12 mouse cellular contexts compared by ENCODE assay signal in the genomic region with DNA sequence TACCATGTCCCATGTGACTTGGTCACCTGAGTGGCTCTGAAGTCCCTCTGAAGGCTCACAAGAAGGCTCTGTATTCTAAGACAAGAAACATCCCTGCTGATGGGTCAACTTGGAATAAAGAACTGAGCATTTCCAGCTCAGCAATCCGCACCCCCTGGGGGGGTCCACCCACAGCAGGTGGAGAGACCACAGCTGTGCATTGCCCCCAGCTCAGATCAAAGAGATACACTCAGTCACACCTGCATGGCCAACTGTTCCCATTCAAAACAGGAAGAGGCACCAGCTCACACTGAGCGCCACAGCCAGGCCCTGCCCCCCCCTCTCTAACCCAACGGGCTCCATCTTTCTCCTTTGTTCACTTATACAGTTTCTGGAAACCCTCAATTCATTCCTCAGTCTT. TPM values are rescaled to one million over a fixed set of nuclear protein-coding genes. Genes with fewer than 3 reads are reported as not detected.
DNase-seq lines count a peak whose midpoint lies in the region; ATAC-seq and TF ChIP-seq lines count a peak whose summit lies in the region.
"Had no signal": no experiment of that assay in that cellular context is flagged by ENCODE, and none has a peak within 500 bp of the region (broad histone marks: within the 10 kb centered on the region; RNA-seq: fewer than 3 reads in every experiment).

No protein-coding gene starts in this region.

- peak; percentile 59; the same call in 1 of the 2 replicates for TF ChIP-seq CTCF in thymus, adult 2 months (IDR thresholded peaks at IDR 0.05; ENCODE audit: borderline replicate concordance, control insufficient read depth, extremely low read depth, insufficient read depth, low read length, poor library complexity)

- H3K27ac ChIP-seq in embryonic facial prominence, embryonic 15.5 days (replicated peaks) = no peak overlapping the region
- H3K27ac ChIP-seq in embryonic facial prominence, embryonic 10.5 days (replicated peaks) = no peak overlapping the region
- no peak overlapping the region for H3K27ac ChIP-seq in liver, embryonic 15.5 days (replicated peaks)
- peak overlapping the region; percentile 99 for H3K27ac ChIP-seq in thymus, adult 2 months (ENCODE audit: control insufficient read depth, insufficient read depth, low read length)
- H3K27ac ChIP-seq: liver, embryonic 14.5 days had no signal

- peak; percentile 56; the same call in 1 of the 2 replicates for ATAC-seq in embryonic facial prominence, embryonic 15.5 days (ENCODE audit: insufficient number of reproducible peaks, low FRiP score, low TSS enrichment, low read depth)
- peak; percentile 23; the same call in 1 of the 2 replicates for ATAC-seq in liver, embryonic 15.5 days (ENCODE audit: insufficient read depth)

- H3K4me1 ChIP-seq in embryonic facial prominence, embryonic 15.5 days = peaks cover 6% of the 10 kb centered on the region
- H3K4me1 ChIP-seq in embryonic facial prominence, embryonic 10.5 days = peaks cover 4% of the 10 kb centered on the region
- H3K4me1 ChIP-seq in liver, embryonic 15.5 days (replicated peaks) = peaks cover 7% of the 10 kb centered on the region
- peaks cover 42% of the 10 kb centered on the region for H3K4me1 ChIP-seq in thymus, adult 2 months (replicated peaks; ENCODE audit: control insufficient read depth, insufficient read depth, low read length)

- no peak overlapping the region for H3K4me2 ChIP-seq in embryonic facial prominence, embryonic 15.5 days (replicated peaks)
- H3K4me2 ChIP-seq in liver, embryonic 15.5 days = no peak overlapping the region

- H3K27me3 ChIP-seq in embryonic facial prominence, embryonic 15.5 days = no peaks in the 10 kb centered on the region
- no peaks in the 10 kb centered on the region for H3K27me3 ChIP-seq in embryonic facial prominence, embryonic 10.5 days (replicated peaks; ENCODE audit: low read depth, poor library complexity, severe bottlenecking)
- no peaks in the 10 kb centered on the region for H3K27me3 ChIP-seq in liver, embryonic 15.5 days
- no peaks in the 10 kb centered on the region for H3K27me3 ChIP-seq in thymus, adult 2 months (ENCODE audit: control insufficient read depth, insufficient read depth, low read length)

- WGBS in embryonic facial prominence, embryonic 15.5 days = 75% methylated on average over 3 of the region's 3 CpGs
- WGBS in embryonic facial prominence, embryonic 10.5 days = 81% methylated on average over 3 of the region's 3 CpGs
- WGBS in liver, embryonic 15.5 days (ENCODE audit: insufficient replicate concordance) = 70% methylated on average over 3 of the region's 3 CpGs
- WGBS in thymus, adult 2 months = 10% methylated on average over 3 of the region's 3 CpGs

- TF ChIP-seq POLR2A in thymus, adult 2 months (IDR thresholded peaks at IDR 0.05; ENCODE audit: control insufficient read depth, extremely low read depth, insufficient read depth, low read length, poor library complexity) = no peak

- peaks cover 22% of the 10 kb centered on the region for H3K36me3 ChIP-seq in embryonic facial prominence, embryonic 15.5 days
- H3K36me3 ChIP-seq in embryonic facial prominence, embryonic 10.5 days (replicated peaks) = peaks cover 37% of the 10 kb centered on the region
- H3K36me3 ChIP-seq in liver, embryonic 15.5 days (replicated peaks) = peaks cover 21% of the 10 kb centered on the region
- H3K36me3 ChIP-seq in thymus, adult 2 months (ENCODE audit: control insufficient read depth, insufficient read depth, low read length) = peaks cover 25% of the 10 kb centered on the region

- no peaks in the 10 kb centered on the region for H3K9me3 ChIP-seq in embryonic facial prominence, embryonic 15.5 days (replicated peaks)
- H3K9me3 ChIP-seq in embryonic facial prominence, embryonic 10.5 days = no peaks in the 10 kb centered on the region
- H3K9me3 ChIP-seq in liver, embryonic 15.5 days (replicated peaks) = no peaks in the 10 kb centered on the region

- no peak overlapping the region for H3K4me3 ChIP-seq in embryonic facial prominence, embryonic 15.5 days (replicated peaks)
- H3K4me3 ChIP-seq in embryonic facial prominence, embryonic 10.5 days = no peak overlapping the region
- no peak overlapping the region for H3K4me3 ChIP-seq in liver, embryonic 15.5 days (replicated peaks)
- H3K4me3 ChIP-seq in thymus, adult 2 months (ENCODE audit: control insufficient read depth, insufficient read depth, low read length) = no peak overlapping the region

- no peak for DNase-seq in embryonic facial prominence, embryonic 10.5 days (ENCODE audit: low spot score)
- no peak for DNase-seq in liver
- DNase-seq in T-cell, adult 2 months (ENCODE audit: low spot score) = peak; percentile 71
- DNase-seq in thymus, adult 2 months = peak; percentile 90
- DNase-seq in cerebellum, adult 8-10 months = no peak
- DNase-seq in adipocyte (ENCODE audit: low spot score) = no peak
- DNase-seq: cerebellum, adult 18-20 months; gastrocnemius, postnatal 10 days; retina, postnatal 1 day had no signal

- H3K9ac ChIP-seq in embryonic facial prominence, embryonic 15.5 days = no peak overlapping the region
- no peak overlapping the region for H3K9ac ChIP-seq in liver, embryonic 15.5 days
- H3K9ac ChIP-seq: liver, embryonic 14.5 days had no signal

RNA-seq across cellular contexts. Expression of gene Ubl5, which starts 6.4 kb away (rescaled TPM):
- 396 and 416 TPM in 2 replicates for polyA plus RNA-seq in embryonic facial prominence, embryonic 15.5 days (2015; fragmentation: Nextera tagmentation; extraction: Ambion mirVana)
- 356 and 365 TPM in 2 replicates for polyA plus RNA-seq in embryonic facial prominence, embryonic 10.5 days (2016; fragmentation: Nextera tagmentation; extraction: Ambion mirVana)
- polyA plus RNA-seq in liver, embryonic 15.5 days (2015; fragmentation: Nextera tagmentation; extraction: Ambion mirVana) = 181 and 228 TPM in 2 replicates
- polyA plus RNA-seq in thymus, adult 2 months (2012; rRNA removed) = 189 and 207 TPM in 2 replicates

RNA-seq across cellular contexts. Expression of gene Fbxl12, which starts 8.3 kb away (rescaled TPM):
- 18.7 and 19.8 TPM in 2 replicates for polyA plus RNA-seq in embryonic facial prominence, embryonic 15.5 days (2015; fragmentation: Nextera tagmentation; extraction: Ambion mirVana)
- 18.7 and 18.9 TPM in 2 replicates for polyA plus RNA-seq in embryonic facial prominence, embryonic 10.5 days (2016; fragmentation: Nextera tagmentation; extraction: Ambion mirVana)
- 4.5 and 4.9 TPM in 2 replicates for polyA plus RNA-seq in liver, embryonic 15.5 days (2015; fragmentation: Nextera tagmentation; extraction: Ambion mirVana)
- polyA plus RNA-seq in thymus, adult 2 months (2012; rRNA removed) = 560 and 583 TPM in 2 replicates

RNA-seq across cellular contexts. Expression of gene Pin1, which starts 15.6 kb away (rescaled TPM):
- polyA plus RNA-seq in embryonic facial prominence, embryonic 15.5 days (2015; fragmentation: Nextera tagmentation; extraction: Ambion mirVana) = 47.7 and 49.5 TPM in 2 replicates
- polyA plus RNA-seq in embryonic facial prominence, embryonic 10.5 days (2016; fragmentation: Nextera tagmentation; extraction: Ambion mirVana) = 82.2 and 87.9 TPM in 2 replicates
- 23.1 and 23.5 TPM in 2 replicates for polyA plus RNA-seq in liver, embryonic 15.5 days (2015; fragmentation: Nextera tagmentation; extraction: Ambion mirVana)
- polyA plus RNA-seq in thymus, adult 2 months (2012; rRNA removed) = 36.8 and 37.2 TPM in 2 replicates

RNA-seq across cellular contexts. Expression of gene Zfp846, which starts 55.2 kb away (rescaled TPM):
- 18.0 and 20.4 TPM in 2 replicates for polyA plus RNA-seq in embryonic facial prominence, embryonic 15.5 days (2015; fragmentation: Nextera tagmentation; extraction: Ambion mirVana)
- polyA plus RNA-seq in embryonic facial prominence, embryonic 10.5 days (2016; fragmentation: Nextera tagmentation; extraction: Ambion mirVana) = 16.6 and 18.8 TPM in 2 replicates
- polyA plus RNA-seq in liver, embryonic 15.5 days (2015; fragmentation: Nextera tagmentation; extraction: Ambion mirVana) = 1.9 and 2.2 TPM in 2 replicates
- polyA plus RNA-seq in thymus, adult 2 months (2012; rRNA removed) = 7.5 and 8.2 TPM in 2 replicates

Comparison
In these comparisons a context has a peak if more than half of its experiments do, and no peak if none do; other contexts are left out.
1. DNase-seq: peak in T-cell, adult 2 months (single experiment) and thymus, adult 2 months (single experiment); none in embryonic facial prominence, embryonic 10.5 days (single experiment), liver (single experiment), cerebellum, adult 8-10 months (single experiment) and adipocyte (single experiment).
2. RNA of gene Fbxl12, which starts 8.3 kb away (polyA plus RNA-seq): 560 to 583 TPM in thymus, adult 2 months; 18.7 to 19.8 TPM in embryonic facial prominence, embryonic 15.5 days, 18.7 to 18.9 TPM in embryonic facial prominence, embryonic 10.5 days and 4.5 to 4.9 TPM in liver, embryonic 15.5 days; every median in the first group is over 10 times any median in the second.